Mouse (Mus musculus) lung, adult 2 months (tissue): Measurements from ENCODE around the gene Cytip. TPM values are rescaled to one million over a fixed set of nuclear protein-coding genes. Genes with fewer than 3 reads are reported as not detected.
"Not testable (repeated sequence)": the region's sequence is repeated elsewhere in the genome, so short reads cannot be mapped to it uniquely, and the experiment has no call there.

Source experiments
- DNase-seq: peaks from one replicate; pipeline ENCODE4 v3.0.0; 2022
- H3K4me1 ChIP-seq: fragments of 200-500 bp; 2 replicates; pipeline ENCODE4 v1.6.1; 2011; ENCODE audit warnings: low read length; ENCODE audit not compliant: control insufficient read depth, insufficient read depth
- H3K4me3 ChIP-seq: fragments of 200-500 bp; replicated peaks from 2 replicates; pipeline ENCODE3; 2011; ENCODE audit warnings: low read depth, mild to moderate bottlenecking, control low read depth, low read length; ENCODE audit errors: extremely low read depth
- CTCF ChIP-seq: fragments of 200-500 bp; IDR thresholded peaks from 2 replicates; pipeline ENCODE4 v1.5.1; 2011; ENCODE audit warnings: mild to moderate bottlenecking, low read length, control low read depth; ENCODE audit not compliant: insufficient read depth
- POLR2A ChIP-seq: fragments of 200-500 bp; IDR thresholded peaks from 2 replicates; pipeline ENCODE4 v1.6.1; 2011; ENCODE audit warnings: low read depth, mild to moderate bottlenecking, control low read depth, low read length, borderline replicate concordance; ENCODE audit errors: extremely low read depth
- WGBS: fragments of 180-500 bp; shearing (Covaris S2); methylation state at CpG from one replicate; pipeline ENCODE4 v1.1.7; 2018; 5-methylcytosine and 5-hydroxymethylcytosine counted together
- polyA plus RNA-seq: library from polyadenylated mRNA; depleted of rRNA; stranded (reverse); fragments of >200 nt; gene quantifications from 2 replicates; pipeline ENCODE4 v1.2.3, GENCODE M21; 2012; rRNA removed

Cytip gene
- polyA plus RNA-seq, 1 experiment: 71.2 TPM

- no peak overlapping the region for H3K4me3 ChIP-seq
- no peak for DNase-seq
- WGBS: 52% methylated on average over 2 of the region's 2 CpGs
- peaks cover 2% of the 10 kb centered on the region; the same call in 1 of the 2 replicates for H3K4me1 ChIP-seq
- TF ChIP-seq POLR2A (no peak), CTCF (no peak)
Observed at GRCm38 (mm10) chr2:58135061-58135463, 60.3 kb downstream of the Cytip start.

GRCm38 (mm10) chr2:58132597-58132996, 62.7 kb downstream of the Cytip start:
- no peak for DNase-seq
- no peak for TF ChIP-seq POLR2A
- TF ChIP-seq CTCF: no peak
- Histone ChIP-seq H3K4me1 (peaks cover 2% of the 10 kb centered on the region; the same call in 1 of the 2 replicates), H3K4me3 (no peak overlapping the region)
- WGBS: 63% methylated on average over 2 of the region's 2 CpGs

GRCm38 (mm10) chr2:58129903-58130302, 65.4 kb downstream of the Cytip start:
- DNase-seq: no peak
- TF ChIP-seq POLR2A: no peak
- TF ChIP-seq CTCF: no peak
- 67% methylated on average over 5 of the region's 5 CpGs for WGBS
- H3K4me3 ChIP-seq: no peak overlapping the region
- H3K4me1 ChIP-seq: no peaks in the 10 kb centered on the region

- TF ChIP-seq POLR2A (no peak), CTCF (no peak)
- H3K4me1 ChIP-seq: no peaks in the 10 kb centered on the region
- no peak for DNase-seq
- no peak overlapping the region for H3K4me3 ChIP-seq
- WGBS: 55% methylated on average over 4 of the region's 4 CpGs
Observed at GRCm38 (mm10) chr2:58111105-58111504, 84.2 kb downstream of the Cytip start.

GRCm38 (mm10) chr2:58107887-58108286, 87.4 kb downstream of the Cytip start:
- H3K4me1 ChIP-seq, H3K4me3 ChIP-seq, DNase-seq: not testable (repeated sequence)
- 89% methylated on average over 15 of the region's 16 CpGs for WGBS

- WGBS: 75% methylated on average over 6 of the region's 6 CpGs
- no peaks in the 10 kb centered on the region for H3K4me1 ChIP-seq
- H3K4me3 ChIP-seq: no peak overlapping the region
- TF ChIP-seq CTCF: no peak
- no peak for TF ChIP-seq POLR2A
- no peak for DNase-seq
Observed at GRCm38 (mm10) chr2:58107046-58107445, 88.3 kb downstream of the Cytip start.

- TF ChIP-seq POLR2A (no peak), CTCF (no peak)
- H3K4me1 ChIP-seq: no peaks in the 10 kb centered on the region
- no peak for DNase-seq
- WGBS: 53% methylated on average over 1 of the region's 1 CpGs
- no peak overlapping the region for H3K4me3 ChIP-seq
Observed at GRCm38 (mm10) chr2:58094818-58095217, 100.5 kb downstream of the Cytip start.

GRCm38 (mm10) chr2:58086420-58086819, 108.9 kb downstream of the Cytip start:
- TF ChIP-seq CTCF (no peak), POLR2A (no peak)
- 87% methylated on average over 1 of the region's 1 CpGs for WGBS
- no peak for DNase-seq

GRCm38 (mm10) chr2:58079849-58080248, 115.5 kb downstream of the Cytip start:
- no peak for DNase-seq
- Histone ChIP-seq H3K4me1 (no peaks in the 10 kb centered on the region), H3K4me3 (no peak overlapping the region)
- WGBS: 27% methylated on average over 1 of the region's 1 CpGs
- no peak for TF ChIP-seq CTCF
- TF ChIP-seq POLR2A: no peak

More at GRCm38 (mm10) chr2:58086420-58086819, 108.9 kb downstream of the Cytip start:
- no peak overlapping the region for H3K4me3 ChIP-seq
- H3K4me1 ChIP-seq: no peaks in the 10 kb centered on the region

Other genes starting within 250 kb of the Cytip start
- 0.20 and 0.47 TPM in 2 replicates for gene Galnt5, start 197.6 kb downstream of the Cytip start, polyA plus RNA-seq
- not detected in 2 replicates for gene Ermn, start 142.7 kb downstream of the Cytip start, polyA plus RNA-seq
- gene Acvr1c, start 162.4 kb upstream of the Cytip start, polyA plus RNA-seq: 0.15 and 0.69 TPM in 2 replicates